Mouse (Mus musculus) hindbrain, embryonic 10.5 days (tissue): ENCODE data around the gene Gm49325. TPM values are rescaled to one million over a fixed set of nuclear protein-coding genes. Genes with fewer than 3 reads are reported as not detected.
"Not testable (repeated sequence)": the region's sequence is repeated elsewhere in the genome, so short reads cannot be mapped to it uniquely, and the experiment has no call there.

Source experiments
- DNase-seq: peaks from one replicate; pipeline ENCODE4 v3.0.0-alpha.2; 2017; ENCODE audit warnings: low spot score
- H3K27ac ChIP-seq: fragments of 300-500 bp; sonication (generic); 2 replicates; pipeline ENCODE4 v1.5.1; 2016; ENCODE audit warnings: mild to moderate bottlenecking, moderate library complexity
- H3K27me3 ChIP-seq: fragments of 300-500 bp; sonication (generic); 2 replicates; pipeline ENCODE4 v1.6.1; 2016; ENCODE audit warnings: mild to moderate bottlenecking; ENCODE audit not compliant: poor library complexity, insufficient read depth, severe bottlenecking
- H3K36me3 ChIP-seq: fragments of 300-500 bp; sonication (generic); 2 replicates; pipeline ENCODE4 v1.6.1; 2016; ENCODE audit warnings: mild to moderate bottlenecking, moderate library complexity
- H3K4me1 ChIP-seq: fragments of 300-500 bp; sonication (generic); replicated peaks from 2 replicates; pipeline ENCODE4 v1.6.1; 2016; ENCODE audit warnings: mild to moderate bottlenecking
- H3K4me3 ChIP-seq: fragments of 300-500 bp; sonication (generic); 2 replicates; pipeline ENCODE4 v1.5.1; 2016; ENCODE audit warnings: mild to moderate bottlenecking, moderate library complexity
- H3K9me3 ChIP-seq: fragments of 300-500 bp; sonication (generic); 2 replicates; pipeline ENCODE4 v1.6.1; 2016; ENCODE audit warnings: mild to moderate bottlenecking, moderate library complexity
- WGBS: fragments of 180-500 bp; shearing (Covaris S2); methylation state at CpG from one replicate; pipeline ENCODE4 v1.1.7; 2016; 5-methylcytosine and 5-hydroxymethylcytosine counted together
- microRNA counts: library from miRNA; unstranded; fragments of <30 nt; microRNA quantifications from one replicate; lab custom pipeline; 2017
- polyA plus RNA-seq: library from polyadenylated mRNA; unstranded; fragments of >200 nt; fragmentation: Nextera tagmentation; extraction: Ambion mirVana; gene quantifications from 2 replicates; pipeline ENCODE4 v1.2.1, GENCODE M21; 2016

Gene Gm49325
- polyA plus RNA-seq, 1 experiment from 2014 or later: 4.4 TPM

- no peak overlapping the region for H3K27ac ChIP-seq
- DNase-seq: no peak
These were observed 65.5 kb downstream of the Gm49325 start for GRCm38 (mm10) chr10:77671519-77671918.

GRCm38 (mm10) chr10:77673765-77674164 lies 67.8 kb downstream of the Gm49325 start:
- no peaks in the 10 kb centered on the region for H3K36me3 ChIP-seq
- no peak for DNase-seq
- no peak overlapping the region for H3K27ac ChIP-seq
- H3K4me3 ChIP-seq: no peak overlapping the region
- peaks cover 26% of the 10 kb centered on the region for H3K4me1 ChIP-seq
- 61% methylated on average over 13 of the region's 13 CpGs for WGBS
- no peaks in the 10 kb centered on the region for H3K9me3 ChIP-seq
- peaks cover 41% of the 10 kb centered on the region for H3K27me3 ChIP-seq

More at GRCm38 (mm10) chr10:77671519-77671918, 65.5 kb downstream of the Gm49325 start:
- H3K36me3 ChIP-seq: no peaks in the 10 kb centered on the region
- WGBS: 81% methylated on average over 4 of the region's 4 CpGs
- H3K4me1 ChIP-seq: peaks cover 13% of the 10 kb centered on the region
- peaks cover 18% of the 10 kb centered on the region for H3K27me3 ChIP-seq
- no peak overlapping the region for H3K4me3 ChIP-seq
- H3K9me3 ChIP-seq: no peaks in the 10 kb centered on the region

- no peaks in the 10 kb centered on the region for H3K36me3 ChIP-seq
These were observed 71.6 kb downstream of the Gm49325 start for GRCm38 (mm10) chr10:77677562-77677961.

GRCm38 (mm10) chr10:77682994-77683393 lies 77.0 kb downstream of the Gm49325 start:
- Histone ChIP-seq H3K27me3 (peaks cover 73% of the 10 kb centered on the region), H3K4me1 (peaks cover 30% of the 10 kb centered on the region), H3K4me3 (no peak overlapping the region), H3K27ac (no peak overlapping the region), H3K9me3 (no peaks in the 10 kb centered on the region), H3K36me3 (no peaks in the 10 kb centered on the region)
- WGBS: 77% methylated on average over 7 of the region's 7 CpGs
- no peak for DNase-seq

More at GRCm38 (mm10) chr10:77677562-77677961, 71.6 kb downstream of the Gm49325 start:
- under 1% methylated on average over 35 of the region's 35 CpGs for WGBS
- Histone ChIP-seq H3K9me3 (no peaks in the 10 kb centered on the region), H3K4me3 (peak overlapping the region; percentile 49), H3K27me3 (peaks cover 54% of the 10 kb centered on the region), H3K4me1 (peaks cover 26% of the 10 kb centered on the region), H3K27ac (no peak overlapping the region)
- DNase-seq: peak; percentile 36

GRCm38 (mm10) chr10:77684181-77684580 lies 78.2 kb downstream of the Gm49325 start:
- H3K27me3 ChIP-seq: peaks cover 73% of the 10 kb centered on the region

DNA sequence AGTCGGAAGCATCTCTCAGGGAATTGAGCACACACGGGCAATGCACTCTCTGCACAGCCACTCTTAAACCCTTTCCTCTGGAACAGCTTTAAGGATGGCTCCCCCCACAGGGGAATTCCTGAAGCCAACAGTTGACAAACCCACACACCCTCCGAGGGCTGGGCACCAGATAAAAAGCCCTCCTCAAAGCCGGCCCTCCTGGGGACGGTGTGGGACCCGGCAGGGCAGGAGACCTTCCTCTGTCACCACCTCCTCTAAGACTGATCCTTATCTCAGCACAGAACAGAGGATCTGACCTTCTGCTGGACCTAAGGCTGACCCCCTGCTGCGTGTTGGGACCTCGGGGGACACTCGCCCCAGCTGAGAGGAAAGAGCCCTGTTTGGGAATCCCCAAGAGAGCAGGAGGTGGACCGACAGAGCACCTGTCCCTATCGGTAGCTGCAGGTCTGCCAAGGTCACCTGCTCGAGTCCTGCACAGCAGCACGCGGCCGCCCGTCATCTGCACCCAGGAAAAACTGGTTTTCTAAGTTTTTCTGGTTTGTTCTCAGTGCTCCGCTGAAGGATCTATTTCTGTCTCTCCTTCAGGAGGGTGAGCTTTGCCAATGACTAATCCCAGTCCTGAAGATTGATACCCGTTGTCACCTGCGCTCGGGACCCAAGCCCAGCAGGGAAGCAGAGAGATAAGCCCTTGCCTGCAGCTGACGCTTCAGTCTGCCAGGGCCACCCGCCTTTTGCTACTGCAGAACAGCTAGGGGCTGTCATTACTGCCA lies 80.1 kb downstream of the Gm49325 start, which contains the start of gene Tspear:
Gene Tspear (plus strand): TSS at position 675 of the 770 bp plus-strand sequence.
- H3K27me3 ChIP-seq: peaks cover 64% of the 10 kb centered on the region
- WGBS: 6% methylated on average over 22 of the region's 22 CpGs
- no peak within 1 kb of the TSS for H3K27ac ChIP-seq
- H3K36me3 ChIP-seq: no peaks in the 10 kb centered on the region
- H3K4me1 ChIP-seq: peaks cover 43% of the 10 kb centered on the region
- H3K9me3 ChIP-seq: no peaks in the 10 kb centered on the region
- no peak for DNase-seq
- H3K4me3 ChIP-seq: no peak within 1 kb of the TSS

More at GRCm38 (mm10) chr10:77684181-77684580, 78.2 kb downstream of the Gm49325 start:
- 40% methylated on average over 8 of the region's 8 CpGs for WGBS
- Histone ChIP-seq H3K4me3 (no peak overlapping the region), H3K9me3 (no peaks in the 10 kb centered on the region), H3K36me3 (no peaks in the 10 kb centered on the region), H3K4me1 (peaks cover 31% of the 10 kb centered on the region), H3K27ac (no peak overlapping the region)
- no peak for DNase-seq

GRCm38 (mm10) chr10:77687021-77687420 lies 81.0 kb downstream of the Gm49325 start:
- no peak overlapping the region for H3K4me3 ChIP-seq
- H3K9me3 ChIP-seq: no peaks in the 10 kb centered on the region
- DNase-seq: no peak
- H3K27ac ChIP-seq: no peak overlapping the region
- no peaks in the 10 kb centered on the region for H3K36me3 ChIP-seq
- H3K27me3 ChIP-seq: peaks cover 64% of the 10 kb centered on the region
- 26% methylated on average over 10 of the region's 10 CpGs for WGBS
- peaks cover 43% of the 10 kb centered on the region for H3K4me1 ChIP-seq

DNA sequence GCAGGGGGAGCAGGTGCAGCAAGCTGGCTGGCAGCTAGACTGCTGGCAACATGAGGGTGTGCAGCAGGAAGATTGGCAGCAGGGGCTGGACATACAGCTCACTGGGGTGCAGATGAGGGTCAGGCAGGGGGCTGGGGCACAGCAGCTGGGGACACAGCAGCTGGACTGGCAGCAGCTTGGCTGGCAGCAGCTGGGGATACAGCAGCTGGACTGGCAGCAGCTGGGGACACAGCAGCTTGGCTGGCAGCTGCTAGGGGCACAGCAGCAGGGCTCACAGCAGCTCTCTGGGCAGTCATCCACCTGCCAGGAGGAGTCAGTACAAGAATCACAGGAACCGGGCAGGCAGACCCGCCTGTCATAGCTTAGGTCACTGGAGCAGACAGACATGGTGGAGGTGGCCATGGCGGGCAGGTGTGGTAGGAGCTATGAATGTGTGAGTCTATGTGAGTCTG lies 84.4 kb downstream of the Gm49325 start, which contains the start of gene Gm19402:
Gene Gm19402 (minus strand): TSS at position 402 of the 452 bp plus-strand sequence.
- not testable (repeated sequence) for H3K4me3 ChIP-seq, DNase-seq, H3K36me3 ChIP-seq, H3K9me3 ChIP-seq
- peaks cover 38% of the 10 kb centered on the region for H3K4me1 ChIP-seq
- H3K27ac ChIP-seq: 0 out of 2 replicates have a peak within 1 kb of the TSS, but pooled peaks have one; percentile 4
- H3K27me3 ChIP-seq: peaks cover 39% of the 10 kb centered on the region
- 62% methylated on average over 3 of the region's 3 CpGs for WGBS

MicroRNAs encoded within 50 kb of the gene (microRNA counts, 519-probe panel; counts per million panel counts)
- microRNA mmu-miR-1930 (lab: Ali Mortazavi, UCI): 1,255 counts per million, percentile 77 among the panel's probes with 10 or more counts

Other genes with a start within 250 kb of the Gm49325 start
- gene Adarb1, start 187.9 kb upstream of the Gm49325 start, polyA plus RNA-seq: 5.7 and 7.8 TPM in 2 replicates
- gene Fam207a, start 90.4 kb upstream of the Gm49325 start, polyA plus RNA-seq: 48.8 and 50.0 TPM in 2 replicates
- 1.0 and 1.2 TPM in 2 replicates for gene Itgb2, start 75.9 kb upstream of the Gm49325 start, polyA plus RNA-seq
- 66.6 and 67.2 TPM in 2 replicates for gene Pttg1ip, start 24.5 kb upstream of the Gm49325 start, polyA plus RNA-seq
- gene Sumo3, start 100 bp upstream of the Gm49325 start, polyA plus RNA-seq: 336 and 389 TPM in 2 replicates
- 100 and 103 TPM in 2 replicates for gene Ube2g2, start 16.1 kb downstream of the Gm49325 start, polyA plus RNA-seq
- 0.93 and 1.0 TPM in 2 replicates for gene Tspear, start 80.4 kb downstream of the Gm49325 start, polyA plus RNA-seq
- not detected in 2 replicates for gene Gm19402, start 84.6 kb downstream of the Gm49325 start, polyA plus RNA-seq
- not detected in 2 replicates for gene Gm9508, start 91.0 kb downstream of the Gm49325 start, polyA plus RNA-seq
- gene Gm10272, start 100.4 kb downstream of the Gm49325 start, polyA plus RNA-seq: not detected in 2 replicates
- not detected in 2 replicates for gene Gm10024, start 105.3 kb downstream of the Gm49325 start, polyA plus RNA-seq
- gene Gm10142, start 109.6 kb downstream of the Gm49325 start, polyA plus RNA-seq: not detected in 2 replicates
- not detected in 2 replicates for gene Krtap12-1, start 114.4 kb downstream of the Gm49325 start, polyA plus RNA-seq
- gene Gm10100, start 120.3 kb downstream of the Gm49325 start, polyA plus RNA-seq: not detected in 2 replicates
- not detected in 2 replicates for gene Gm18596, start 136.4 kb downstream of the Gm49325 start, polyA plus RNA-seq
- gene Gm9736, start 145.2 kb downstream of the Gm49325 start, polyA plus RNA-seq: not detected in 2 replicates
- not detected in 2 replicates for gene Gm3233, start 153.5 kb downstream of the Gm49325 start, polyA plus RNA-seq
- not detected in 2 replicates for gene Gm3238, start 165.1 kb downstream of the Gm49325 start, polyA plus RNA-seq
- gene Gm7138, start 170.7 kb downstream of the Gm49325 start, polyA plus RNA-seq: not detected in 2 replicates
- gene Gm3250, start 176.3 kb downstream of the Gm49325 start, polyA plus RNA-seq: not detected in 2 replicates
- not detected in 2 replicates for gene Gm7137, start 182.0 kb downstream of the Gm49325 start, polyA plus RNA-seq
- not detected in 2 replicates for gene Gm9639, start 188.9 kb downstream of the Gm49325 start, polyA plus RNA-seq
- not detected in 2 replicates for gene Gm19668, start 192.9 kb downstream of the Gm49325 start, polyA plus RNA-seq
- not detected in 2 replicates for gene Gm9507, start 205.6 kb downstream of the Gm49325 start, polyA plus RNA-seq
- not detected in 2 replicates for gene Gm2696, start 208.5 kb downstream of the Gm49325 start, polyA plus RNA-seq
- gene Krtap10-4, start 220.9 kb downstream of the Gm49325 start, polyA plus RNA-seq: not detected in 2 replicates
- not detected in 2 replicates for gene Krtap10-10, start 229.8 kb downstream of the Gm49325 start, polyA plus RNA-seq
- gene Gm36176, start 240.6 kb downstream of the Gm49325 start, polyA plus RNA-seq: not detected in 2 replicates
- gene Gm10318, start 246.7 kb downstream of the Gm49325 start, polyA plus RNA-seq: not detected in 2 replicates